Mouse (Mus musculus) small intestine, adult 2 months (tissue): ENCODE measurements around the gene Psrc1.

Experiments
- CTCF ChIP-seq: fragments of 200-500 bp; IDR thresholded peaks from 2 replicates; pipeline ENCODE4 v1.5.1; 2012; ENCODE audit warnings: low read depth, mild to moderate bottlenecking, control low read depth, inconsistent platforms, low read length, moderate library complexity, mixed read lengths; ENCODE audit not compliant: insufficient replicate concordance, insufficient read length; ENCODE audit errors: extremely low read depth
- POLR2A ChIP-seq: fragments of 200-500 bp; IDR thresholded peaks from 2 replicates; pipeline ENCODE4 v1.6.1; 2012; ENCODE audit warnings: low read depth, mild to moderate bottlenecking, control low read depth, inconsistent platforms, low read length, moderate library complexity

GRCm38 (mm10) chr3:108425624-108426018 is 42.0 kb downstream of the Psrc1 start:
- TF ChIP-seq CTCF (no peak), POLR2A (no peak)
